Mouse (Mus musculus) retina, embryonic 14.5 days (tissue): ENCODE data around the gene Sap25.
"Not testable (repeated sequence)": the region's sequence is repeated elsewhere in the genome, so short reads cannot be mapped to it uniquely, and the experiment has no call there.

Source experiments
- DNase-seq: peaks from one replicate; pipeline ENCODE4 v3.0.0-alpha.2; 2015; ENCODE audit warnings: low spot score

Sap25 gene

DNA sequence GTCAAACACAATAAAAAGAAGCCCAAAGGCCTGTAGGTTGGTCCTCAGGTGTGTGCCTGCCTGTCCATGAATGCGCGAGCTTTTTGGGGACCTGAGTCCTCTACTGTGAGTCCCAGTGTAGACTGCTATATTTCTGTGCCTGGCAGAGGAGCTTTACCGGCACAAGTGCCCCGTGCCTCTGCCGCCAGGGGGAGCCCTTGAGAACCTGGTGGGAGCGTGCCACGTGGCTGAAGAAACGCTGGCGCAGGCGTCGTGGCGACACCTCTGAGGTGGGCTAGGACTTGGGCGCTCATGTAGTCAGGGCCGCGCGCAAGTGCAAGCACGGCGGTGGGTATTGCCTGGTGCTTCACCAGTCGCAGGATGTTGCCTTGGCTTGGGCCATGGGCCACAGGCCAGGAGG lies at the start of gene Sap25:
Gene Sap25, plus strand, starts transcription at position 281 of the 400 bp plus-strand sequence.
- DNase-seq: no peak

DNA sequence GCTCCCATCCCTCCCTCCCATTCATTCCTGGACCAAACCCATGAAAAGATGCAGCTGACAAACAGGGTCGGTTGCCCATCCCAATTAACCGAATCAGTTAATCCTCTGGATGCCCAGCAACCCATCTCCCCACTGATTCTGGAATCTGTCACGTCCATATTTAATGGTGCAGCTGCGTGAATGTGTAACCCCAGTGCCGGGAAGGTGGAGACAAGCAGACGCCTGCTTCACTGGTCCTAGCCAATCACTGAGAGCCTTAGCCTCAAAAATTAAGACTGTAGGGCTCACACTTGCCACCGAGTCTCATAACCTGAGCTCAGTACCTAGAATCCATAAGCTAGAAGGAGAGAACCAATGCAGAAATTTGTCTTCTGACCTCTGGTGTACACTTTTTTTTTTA lies 45.2 kb upstream of the Sap25 start:
- no peak for DNase-seq

DNA sequence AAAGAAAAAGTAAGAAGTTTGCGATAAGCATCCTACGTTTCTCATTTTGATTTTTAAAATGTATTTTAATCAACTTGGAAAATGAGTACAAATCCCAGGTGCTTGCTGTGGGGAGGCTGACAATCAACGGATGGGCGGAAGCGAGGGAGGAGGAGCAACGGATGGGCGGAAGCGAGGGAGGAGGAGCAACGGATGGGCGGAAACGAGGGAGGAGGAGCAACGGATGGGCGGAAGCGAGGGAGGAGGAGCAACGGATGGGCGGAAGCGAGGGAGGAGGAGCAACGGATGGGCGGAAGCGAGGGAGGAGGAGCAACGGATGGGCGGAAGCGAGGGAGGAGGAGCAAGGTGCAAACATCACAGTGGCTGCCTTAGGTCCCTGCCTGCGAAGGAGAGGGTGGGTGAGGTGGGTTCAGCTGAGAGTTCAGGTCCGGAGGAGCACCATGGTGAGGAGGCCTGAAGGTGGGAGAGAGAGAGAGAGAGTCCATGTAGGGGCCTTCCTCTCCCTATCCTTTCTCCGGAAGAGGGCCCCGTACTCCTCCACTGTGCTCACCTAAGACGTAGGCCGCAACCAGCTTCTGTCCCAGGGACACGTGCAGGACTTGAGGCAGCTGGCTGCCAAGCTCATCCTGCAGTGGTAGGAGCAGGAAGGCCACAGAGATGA lies 44.4 kb upstream of the Sap25 start:
- no peak for DNase-seq

DNA sequence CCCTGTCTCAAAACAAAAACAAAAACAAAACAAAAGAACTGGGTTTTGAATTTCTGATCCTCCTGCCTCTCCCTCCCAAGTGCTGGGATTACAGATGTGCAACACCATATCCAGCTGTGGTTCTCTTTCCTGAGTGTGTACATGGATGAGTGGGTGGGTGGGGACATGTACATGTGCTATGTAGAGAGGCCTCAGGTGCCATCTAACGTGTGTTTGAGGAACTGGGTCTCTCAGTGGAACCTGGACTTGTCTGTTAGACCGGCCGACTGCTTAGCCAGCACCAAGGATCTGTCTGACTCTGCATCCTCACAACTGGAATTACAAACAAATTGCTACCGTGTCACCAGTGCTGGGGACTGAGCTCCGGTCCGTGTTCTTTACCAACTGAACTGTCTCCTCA lies 43.5 kb upstream of the Sap25 start:
- DNase-seq: no peak

DNA sequence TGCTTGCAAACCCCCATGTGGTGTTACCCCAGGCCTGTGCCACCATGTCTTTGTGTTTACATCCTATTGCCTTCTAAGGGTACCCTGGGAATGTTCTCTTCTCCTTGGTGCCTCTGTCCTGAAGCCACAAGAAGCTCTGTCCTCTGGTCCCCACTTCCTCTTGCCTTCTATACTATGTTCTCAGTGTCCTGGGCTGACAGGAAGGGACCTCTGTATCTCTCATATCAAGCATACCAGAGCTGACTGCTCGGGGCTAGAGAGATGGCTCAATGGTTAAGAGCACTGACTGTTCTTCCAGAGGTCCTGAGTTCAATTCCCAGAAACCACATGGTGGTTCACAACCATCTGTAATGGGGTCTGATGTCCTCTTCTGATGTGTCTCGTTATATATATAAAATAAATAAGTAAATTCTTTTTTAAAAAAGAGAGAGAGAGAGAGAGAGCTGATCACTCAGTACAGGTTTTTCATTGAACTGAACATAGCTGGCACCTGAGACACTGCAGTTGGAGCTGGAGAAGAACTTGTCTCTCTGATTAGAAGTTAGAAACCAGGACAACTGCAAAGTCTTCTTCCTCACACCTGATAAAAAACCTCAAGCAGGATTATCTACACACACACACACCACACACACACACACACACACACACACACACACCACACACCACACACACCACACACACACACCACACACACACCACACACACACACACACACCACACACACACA lies 42.9 kb upstream of the Sap25 start:
- DNase-seq: no peak

DNA sequence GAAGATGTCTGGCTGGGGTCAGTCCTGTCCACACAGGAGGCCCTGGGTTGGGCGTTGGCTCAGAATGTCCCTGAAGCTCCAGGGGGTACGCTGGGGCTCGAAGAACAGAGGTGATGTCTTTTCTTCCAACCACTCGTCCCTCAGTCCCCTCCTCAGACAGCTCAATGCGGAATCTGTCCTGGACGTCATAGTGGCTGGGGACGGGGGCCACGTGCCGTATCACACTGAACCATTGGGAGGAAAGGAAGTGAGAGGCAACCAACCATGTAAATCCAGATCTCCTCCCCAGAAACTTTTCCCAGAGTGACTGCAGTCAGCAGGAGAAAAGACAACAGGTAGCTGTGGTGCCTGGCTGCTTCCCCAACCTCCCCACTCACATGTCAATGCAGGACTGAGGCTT lies 41.5 kb upstream of the Sap25 start:
- no peak for DNase-seq

DNA sequence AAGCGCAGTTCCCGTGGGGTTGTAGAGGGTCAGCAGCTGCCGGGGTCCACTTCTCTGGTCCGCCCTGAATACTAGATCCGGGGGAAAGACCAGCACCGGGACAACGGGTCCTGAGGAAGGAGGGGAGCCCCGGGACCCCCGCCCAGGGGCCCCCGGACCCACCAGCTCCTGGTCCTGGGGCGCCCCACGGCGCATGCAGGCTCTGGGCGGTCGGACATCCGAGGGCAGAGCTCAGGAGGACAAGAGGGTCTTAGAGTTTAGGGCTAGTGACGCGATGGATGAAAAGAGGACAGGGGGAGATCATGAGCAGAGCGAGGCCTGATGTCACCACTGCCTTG lies 40.9 kb upstream of the Sap25 start:
- DNase-seq: no peak

DNA sequence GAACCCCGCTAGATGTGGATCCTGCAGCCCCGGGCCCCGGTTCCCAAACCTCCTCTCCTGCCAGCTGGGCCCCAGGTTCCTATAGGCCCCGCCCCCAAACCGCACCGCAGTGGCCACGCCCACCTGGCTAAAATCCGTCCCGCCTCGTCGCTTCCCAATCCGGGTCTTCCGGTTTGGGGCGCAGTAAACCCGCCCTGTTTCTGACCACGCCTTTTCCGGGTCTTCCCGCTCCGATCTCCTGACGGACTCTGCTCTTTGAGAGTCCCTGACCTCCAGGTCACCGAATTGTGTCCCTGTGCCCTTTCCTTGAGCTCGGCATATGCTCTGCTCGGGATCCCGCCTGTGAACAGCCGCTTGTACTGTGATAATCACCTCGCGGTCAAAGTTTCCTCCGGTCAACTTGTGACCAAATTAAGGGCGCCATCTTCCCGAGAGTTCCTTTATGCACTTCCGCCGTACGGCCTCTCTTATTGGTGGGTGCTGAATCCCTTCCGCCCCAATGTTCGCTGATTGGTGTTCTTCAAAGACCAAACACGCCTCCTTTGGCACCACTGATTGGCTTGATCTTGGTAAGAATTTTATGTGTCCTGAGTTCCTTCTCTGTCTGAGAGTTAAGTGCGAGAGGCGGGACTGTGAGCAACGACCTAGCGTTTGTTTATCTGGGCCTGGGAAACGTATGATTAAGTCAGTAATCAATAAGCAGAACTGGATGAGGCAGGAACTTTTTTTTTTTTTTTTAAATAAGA lies 40.3 kb upstream of the Sap25 start, which contains the start of gene Mospd3:
Gene Mospd3, minus strand, starts transcription at position 440 of the 746 bp plus-strand sequence.
- DNase-seq: peak; percentile 98

DNA sequence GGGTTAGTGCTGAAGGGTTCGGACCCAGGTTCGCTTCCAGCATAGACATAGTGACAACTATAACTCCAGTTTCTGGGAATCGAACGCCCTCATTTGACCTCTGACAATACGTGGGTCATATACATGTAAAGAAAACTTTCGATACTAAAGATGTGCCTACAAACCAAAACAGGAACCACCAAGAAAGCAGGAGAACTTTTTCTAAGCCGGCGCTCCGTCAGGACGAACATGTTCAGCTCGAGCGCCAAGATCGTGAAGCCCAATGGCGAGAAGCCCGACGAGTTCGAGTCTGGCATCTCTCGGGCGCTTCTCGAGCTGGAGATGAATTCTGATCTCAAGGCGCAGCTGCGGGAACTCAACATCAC lies 39.8 kb upstream of the Sap25 start:
- no peak for DNase-seq

DNA sequence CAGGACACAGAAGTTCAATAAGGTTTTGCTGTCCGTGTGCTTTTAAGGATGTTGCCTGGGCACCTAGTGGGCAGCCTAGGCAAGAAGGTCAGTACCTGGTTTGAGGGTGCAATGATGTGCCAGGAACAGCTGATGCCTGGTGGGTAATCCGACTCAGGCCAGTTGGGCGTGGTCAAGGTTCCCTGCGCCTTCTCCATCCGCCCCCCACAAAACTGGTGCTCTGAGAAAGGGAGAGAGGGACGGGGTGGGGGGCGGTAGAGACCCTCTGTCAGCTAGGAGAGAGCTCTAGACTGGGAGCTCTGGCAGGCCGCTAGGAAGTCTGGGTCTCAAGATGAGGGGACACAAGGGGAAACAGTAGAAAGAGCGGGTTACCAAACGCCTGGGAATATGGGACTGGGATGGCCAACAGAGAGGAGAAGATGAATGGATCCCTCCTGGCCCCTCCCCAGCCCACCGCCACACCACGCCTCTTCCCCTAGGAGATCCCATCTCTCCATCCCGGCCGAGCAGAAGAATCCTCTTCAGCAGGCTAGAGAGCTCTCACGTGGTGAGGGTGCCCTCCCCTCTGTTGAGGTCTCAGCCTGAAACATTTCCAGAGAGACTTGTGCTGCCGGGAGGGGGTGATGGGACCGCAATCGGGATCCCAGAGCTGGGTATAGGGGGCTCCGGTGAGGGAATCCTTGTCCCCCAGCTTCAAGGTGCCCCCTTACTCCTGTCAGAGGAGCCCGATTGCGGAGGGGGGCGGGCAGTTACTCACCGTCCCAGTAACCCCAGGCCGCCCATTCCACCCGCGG lies 33.1 kb upstream of the Sap25 start:
- DNase-seq: peak; percentile 33

DNA sequence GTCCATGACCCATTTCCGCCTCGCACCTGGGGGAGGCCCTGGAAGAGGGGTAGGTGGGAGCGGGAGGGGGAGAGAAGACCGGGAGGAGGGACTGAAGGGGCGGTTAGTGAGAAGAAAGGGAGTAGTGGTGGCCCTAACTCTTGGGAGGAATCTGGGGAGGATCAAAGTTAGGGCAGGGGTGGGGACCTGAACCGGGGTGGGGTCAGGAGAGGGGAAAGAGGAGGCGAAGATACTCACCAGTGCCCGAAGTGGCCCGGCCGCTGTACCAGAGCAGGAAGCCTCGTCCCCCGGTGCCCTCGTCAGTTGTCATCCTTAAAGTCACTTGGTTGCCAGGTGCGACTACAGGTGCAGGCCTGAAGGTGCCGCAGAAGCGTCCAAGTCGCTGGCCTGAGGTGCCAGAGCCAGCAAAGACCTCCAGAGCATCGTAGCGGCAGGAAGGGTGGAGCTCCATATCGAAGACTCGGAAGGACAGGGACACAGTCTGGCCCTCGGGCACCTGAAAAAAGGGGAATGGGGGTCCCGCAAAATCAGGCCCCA lies 32.4 kb upstream of the Sap25 start:
- no peak for DNase-seq

DNA sequence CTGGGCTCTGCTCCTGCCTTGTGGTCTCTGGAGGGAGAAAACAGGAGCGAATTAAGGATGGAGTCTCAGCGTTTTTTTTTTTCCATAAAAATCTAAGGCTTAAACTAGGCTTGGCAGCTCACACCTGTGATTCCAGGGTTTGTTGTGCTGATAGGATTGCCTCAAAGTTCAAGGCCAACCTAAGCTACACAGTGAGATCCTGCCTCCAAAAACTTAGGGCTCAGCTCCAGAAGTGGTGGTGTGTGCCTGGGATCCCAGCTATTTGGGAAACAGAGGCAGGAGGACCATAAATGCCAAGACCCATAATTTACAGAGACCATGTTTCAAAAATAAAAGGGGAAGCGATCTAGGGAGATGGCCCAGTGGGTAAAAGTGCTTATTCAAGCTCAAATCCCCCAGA lies 31.8 kb upstream of the Sap25 start:
- no peak for DNase-seq

DNA sequence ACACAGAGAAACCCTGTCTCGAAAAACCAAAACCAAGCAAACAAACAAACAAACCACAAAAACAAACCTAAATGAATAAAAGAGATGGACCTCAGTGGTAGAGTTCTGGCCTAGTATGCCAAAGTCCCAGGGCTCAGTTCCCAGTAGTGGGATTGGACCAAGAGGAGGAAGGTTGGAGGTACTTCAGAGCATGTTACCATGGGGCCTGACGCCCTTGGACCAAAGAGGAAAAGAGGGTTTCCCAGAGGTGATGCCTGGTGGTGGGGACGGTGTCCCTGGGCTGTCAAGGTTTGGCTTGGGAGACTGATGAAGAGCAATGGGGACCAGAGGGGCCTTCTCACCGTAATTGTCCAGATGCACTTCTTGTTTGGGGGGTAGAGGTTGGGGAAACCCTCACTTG lies 31.1 kb upstream of the Sap25 start:
- DNase-seq: no peak

DNA sequence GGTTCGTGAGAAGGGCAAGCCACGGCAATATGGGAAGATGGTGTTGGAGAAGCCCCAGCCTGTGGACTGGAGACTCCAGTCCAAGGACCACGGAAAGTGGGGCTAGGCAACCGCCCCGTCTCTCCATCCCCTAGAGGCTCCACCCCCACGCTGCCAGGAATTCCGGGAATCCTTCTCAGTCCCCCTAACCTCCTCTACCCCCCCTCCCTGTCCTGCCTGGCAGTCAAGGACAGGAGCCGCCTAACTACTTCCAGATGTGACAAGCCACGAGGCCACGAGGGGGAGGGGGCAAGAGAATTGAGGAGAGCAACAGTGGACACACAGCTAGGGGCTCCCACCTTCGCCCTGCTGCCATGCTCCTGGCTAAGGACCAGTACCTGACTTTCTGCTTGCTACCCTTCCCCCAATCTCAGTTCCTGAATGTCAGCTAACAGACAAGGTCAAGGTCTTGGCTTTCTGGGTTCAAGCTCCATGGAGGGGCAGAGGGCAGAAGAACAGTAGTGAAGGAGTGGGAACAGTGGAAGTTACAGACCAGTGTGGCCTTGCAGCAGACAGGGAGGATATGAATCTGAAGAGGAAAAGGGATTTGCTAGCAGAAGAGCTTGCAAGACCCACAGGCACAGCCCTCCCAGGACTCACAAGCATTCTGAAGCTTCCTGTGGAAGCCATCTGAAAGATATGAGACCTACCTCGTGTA lies 30.4 kb upstream of the Sap25 start:
- DNase-seq: no peak

DNA sequence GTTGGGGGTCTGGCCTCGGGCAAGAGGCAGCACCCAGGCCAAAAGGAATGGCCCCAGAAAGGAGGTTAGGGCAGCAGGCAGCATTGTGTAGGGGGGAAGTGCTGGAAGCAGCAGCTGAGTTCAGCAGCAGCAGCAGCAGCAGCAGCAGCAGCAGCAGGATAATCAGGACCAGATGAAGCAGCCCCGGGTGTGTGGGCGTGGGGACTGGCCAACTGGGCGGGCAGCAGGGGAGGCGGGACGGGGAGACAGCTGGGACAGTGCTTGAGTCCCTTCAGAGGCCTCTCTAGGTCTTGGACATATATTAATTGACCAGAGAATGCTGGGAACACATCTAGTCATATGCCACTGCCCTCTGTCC lies 29.9 kb upstream of the Sap25 start:
- peak; percentile 60 for DNase-seq

DNA sequence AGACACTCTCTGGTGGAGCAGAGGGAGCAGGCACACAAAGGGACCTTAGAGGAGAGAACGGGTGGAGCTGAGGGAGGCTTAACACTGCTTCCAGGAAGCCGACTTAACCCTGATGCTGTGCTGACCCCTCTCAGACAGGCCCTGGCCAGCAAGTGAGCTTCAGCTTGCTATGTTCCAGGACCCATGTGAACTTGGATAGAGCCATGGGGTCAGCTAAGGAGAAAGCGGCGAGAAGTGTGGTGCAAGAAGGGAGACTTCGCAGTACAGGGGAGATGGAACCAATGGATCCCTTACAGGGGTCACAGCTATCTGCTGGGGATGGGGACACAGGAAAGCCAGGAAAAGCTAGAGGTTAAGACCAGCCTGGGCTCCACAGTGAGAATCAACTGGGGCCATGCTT lies 28.1 kb upstream of the Sap25 start:
- DNase-seq: no peak

DNA sequence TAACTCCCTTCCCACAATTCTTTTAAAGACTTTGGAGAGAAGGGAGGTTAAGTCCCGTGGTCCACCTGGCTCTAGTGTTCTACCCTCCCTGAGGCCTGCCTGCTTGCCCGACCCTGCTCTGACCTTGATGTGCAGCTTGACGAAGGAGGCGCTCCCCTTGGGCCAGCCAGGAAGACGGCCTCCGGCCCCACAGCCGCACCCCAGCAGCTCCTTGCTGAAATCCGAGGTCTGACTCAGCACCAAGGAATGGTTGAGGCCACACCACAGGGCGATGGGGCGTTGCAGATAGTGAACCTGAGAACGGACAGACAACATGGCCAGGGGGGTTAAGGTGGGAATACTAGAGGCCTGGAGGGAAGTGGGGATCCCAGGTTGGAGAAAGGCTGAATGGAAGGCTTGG lies 27.6 kb upstream of the Sap25 start, which contains the start of gene Pcolce:
Gene Pcolce, minus strand, starts transcription at position 235 of the 400 bp plus-strand sequence.
- no peak for DNase-seq

DNA sequence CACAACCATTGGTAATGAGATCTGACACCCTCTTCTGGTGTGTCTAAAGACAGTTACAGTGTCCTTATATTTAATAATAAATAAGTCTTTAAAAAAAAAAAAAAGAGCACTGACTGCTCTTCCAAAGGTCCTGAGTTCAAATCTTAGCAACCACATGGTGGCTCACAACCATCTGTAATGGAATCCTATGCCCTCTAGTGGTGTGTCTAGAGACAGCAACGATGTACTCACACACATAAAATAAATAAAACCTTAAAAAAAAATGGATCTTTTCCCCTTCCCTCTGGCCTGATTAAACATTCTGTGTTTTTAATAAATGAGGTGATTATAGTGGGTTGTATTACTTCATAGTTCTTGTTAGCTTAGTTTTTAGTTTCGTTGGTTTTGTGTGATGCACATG lies 26.2 kb upstream of the Sap25 start:
- not testable (repeated sequence) for DNase-seq

DNA sequence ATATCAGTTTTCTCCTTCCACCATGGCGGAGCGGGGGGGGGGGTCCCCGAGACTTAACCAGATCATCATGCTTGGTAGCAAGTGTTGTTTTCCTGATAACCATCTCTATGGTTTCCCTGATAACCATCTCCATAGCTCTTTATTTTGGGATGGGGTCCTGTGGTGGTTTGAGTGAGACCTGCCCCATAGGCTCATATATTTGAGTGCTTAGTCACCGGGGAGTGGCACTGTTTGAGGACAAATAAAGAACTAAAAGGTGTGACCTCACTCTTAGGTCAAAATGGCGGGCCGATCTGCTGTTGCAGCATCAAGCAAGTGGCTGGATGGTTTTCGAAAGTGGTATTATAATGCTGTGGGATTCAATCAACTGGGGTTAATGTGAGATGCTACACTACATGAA lies 25.8 kb upstream of the Sap25 start:
- DNase-seq: no peak

DNA sequence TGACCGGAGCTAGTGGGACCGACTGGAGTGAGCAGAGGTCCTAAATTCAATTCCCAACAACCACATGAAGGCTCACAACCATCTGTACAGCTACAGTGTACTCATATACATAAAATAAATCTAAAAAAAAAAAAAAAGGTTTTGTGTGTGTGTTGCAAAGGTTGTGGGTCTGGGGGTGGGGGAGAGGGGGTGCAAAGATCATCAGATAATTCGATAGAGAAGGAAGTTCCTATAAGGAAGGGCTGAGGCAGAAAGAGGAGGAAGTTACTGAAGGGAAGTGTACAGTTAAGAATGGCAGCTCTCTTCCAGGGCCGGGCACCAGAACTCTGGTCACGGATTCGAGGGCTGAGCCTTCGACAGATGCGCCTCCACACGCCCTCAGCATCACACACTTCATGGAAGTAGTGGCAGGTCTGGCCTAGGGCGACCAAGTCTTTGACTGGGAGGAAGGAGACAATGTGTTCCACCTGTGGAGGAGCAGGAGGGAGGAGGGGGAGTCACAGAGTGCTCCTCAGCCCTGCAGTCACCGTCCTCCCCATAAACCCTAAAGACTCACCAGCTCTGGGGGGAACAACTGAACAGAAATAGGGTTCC lies 17.1 kb upstream of the Sap25 start:
- DNase-seq: no peak

DNA sequence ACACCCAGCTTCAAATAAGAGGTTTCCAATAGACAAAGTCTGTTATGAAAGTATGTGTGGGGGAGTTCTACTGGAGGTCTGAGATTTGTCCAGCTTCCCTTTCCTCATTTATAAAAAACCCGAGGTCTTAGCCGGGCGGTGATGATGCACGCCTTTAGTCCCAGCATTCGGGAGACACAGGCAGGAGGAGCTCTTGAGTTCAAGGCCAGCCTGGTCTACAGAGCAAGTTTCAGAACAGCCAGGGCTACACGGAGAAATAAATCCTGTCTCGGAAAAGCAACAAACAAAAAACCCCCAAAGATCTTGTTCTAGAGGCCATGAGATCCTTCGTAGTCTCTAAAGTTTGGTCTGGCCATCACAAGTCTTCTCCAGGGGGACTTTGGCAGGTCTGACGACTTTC lies 13.1 kb upstream of the Sap25 start:
- DNase-seq: no peak
